Mouse (Mus musculus) retina, postnatal 7 days (tissue): ENCODE results near the gene Ddx18.

Source experiments
- DNase-seq: peaks from one replicate; pipeline ENCODE4 v3.0.0-alpha.2; 2012; ENCODE audit warnings: low read depth, low spot score

Ddx18 gene

GRCm38 (mm10) chr1:121567521-121568489, at the start of gene Ddx18:
Gene Ddx18, minus strand, starts transcription at chr1:121567989.
- peak; percentile 94 for DNase-seq

- no peak for DNase-seq
Measured at GRCm38 (mm10) chr1:121608000-121608399, 40.2 kb upstream of the Ddx18 start.

GRCm38 (mm10) chr1:121605118-121605517, 37.3 kb upstream of the Ddx18 start:
- no peak for DNase-seq

GRCm38 (mm10) chr1:121601893-121602292, 34.1 kb upstream of the Ddx18 start:
- DNase-seq = no peak

GRCm38 (mm10) chr1:121601084-121601483, 33.3 kb upstream of the Ddx18 start:
- DNase-seq = peak; percentile 29

- DNase-seq = no peak
Measured at GRCm38 (mm10) chr1:121598421-121598820, 30.6 kb upstream of the Ddx18 start.

- no peak for DNase-seq
Measured at GRCm38 (mm10) chr1:121596951-121597625, 29.3 kb upstream of the Ddx18 start.

GRCm38 (mm10) chr1:121584838-121585237, 17.0 kb upstream of the Ddx18 start:
- DNase-seq = no peak

- no peak for DNase-seq
Measured at GRCm38 (mm10) chr1:121581133-121581855, 13.5 kb upstream of the Ddx18 start.

- DNase-seq = no peak
Measured at GRCm38 (mm10) chr1:121577491-121577890, 9.7 kb upstream of the Ddx18 start.

GRCm38 (mm10) chr1:121570522-121570921, 2.7 kb upstream of the Ddx18 start:
- no peak for DNase-seq

GRCm38 (mm10) chr1:121557861-121558260, 9.9 kb downstream of the Ddx18 start:
- no peak for DNase-seq

- no peak for DNase-seq
Measured at GRCm38 (mm10) chr1:121551457-121551835, 16.3 kb downstream of the Ddx18 start.

GRCm38 (mm10) chr1:121550801-121551456, 16.9 kb downstream of the Ddx18 start:
- no peak for DNase-seq

GRCm38 (mm10) chr1:121549456-121549855, 18.3 kb downstream of the Ddx18 start:
- DNase-seq = no peak

- no peak for DNase-seq
Measured at GRCm38 (mm10) chr1:121548667-121549066, 19.1 kb downstream of the Ddx18 start.

- no peak for DNase-seq
Measured at GRCm38 (mm10) chr1:121546844-121547243, 20.9 kb downstream of the Ddx18 start.

GRCm38 (mm10) chr1:121540361-121540760, 27.4 kb downstream of the Ddx18 start:
- no peak for DNase-seq

- no peak for DNase-seq
Measured at GRCm38 (mm10) chr1:121531439-121531838, 36.4 kb downstream of the Ddx18 start.

- DNase-seq = no peak
Measured at GRCm38 (mm10) chr1:121529286-121529685, 38.5 kb downstream of the Ddx18 start.

GRCm38 (mm10) chr1:121528399-121528720, 39.4 kb downstream of the Ddx18 start, which contains the start of gene Htr5b:
Gene Htr5b, minus strand, starts transcription at chr1:121528465.
- no peak for DNase-seq
